Mouse (Mus musculus) liver, adult 2 months (tissue): ENCODE data around the gene Tapbp. TPM values are rescaled to one million over a fixed set of nuclear protein-coding genes. Genes with fewer than 3 reads are reported as not detected.

Experiments
- DNase-seq: peaks from one replicate; pipeline ENCODE4 v3.0.0-alpha.2; 2011; ENCODE audit warnings: low read depth, low spot score; ENCODE audit errors: extremely low read depth
- H3K27ac ChIP-seq: fragments of 200-500 bp; replicated peaks from 2 replicates; pipeline ENCODE4 v1.5.1; 2012; ENCODE audit warnings: low read depth, mild to moderate bottlenecking, control low read depth, inconsistent platforms, low read length; ENCODE audit not compliant: insufficient read depth
- H3K27me3 ChIP-seq: fragments of 200-500 bp; 2 replicates; pipeline ENCODE4 v1.6.1; 2012; ENCODE audit warnings: mild to moderate bottlenecking, moderate library complexity, low read length, inconsistent platforms; ENCODE audit not compliant: control insufficient read depth, insufficient read depth
- H3K36me3 ChIP-seq: fragments of 200-500 bp; 2 replicates; pipeline ENCODE4 v1.6.1; 2012; ENCODE audit warnings: low read length, inconsistent platforms; ENCODE audit not compliant: control insufficient read depth, insufficient read depth
- H3K4me1 ChIP-seq: fragments of 200-500 bp; 2 replicates; pipeline ENCODE4 v1.6.1; 2011; ENCODE audit warnings: low read length; ENCODE audit not compliant: control insufficient read depth, insufficient read depth
- H3K4me3 ChIP-seq: fragments of 200-500 bp; 2 replicates; pipeline ENCODE4 v1.5.1; 2011; ENCODE audit warnings: low read depth, mild to moderate bottlenecking, control low read depth, low read length, moderate library complexity; ENCODE audit not compliant: insufficient read depth
- H3K79me2 ChIP-seq: fragments of 200-500 bp; 2 replicates; pipeline ENCODE4 v1.6.1; 2012; ENCODE audit warnings: inconsistent platforms, mild to moderate bottlenecking, low read length, moderate library complexity; ENCODE audit not compliant: control insufficient read depth, insufficient read depth
- H3K9ac ChIP-seq: fragments of 200-500 bp; 2 replicates; pipeline ENCODE4 v1.6.1; 2012; ENCODE audit warnings: low read depth, mild to moderate bottlenecking, control low read depth, inconsistent platforms, low read length
- CTCF ChIP-seq: fragments of 200-500 bp; IDR thresholded peaks from 2 replicates; pipeline ENCODE4 v1.5.1; 2011; ENCODE audit warnings: low read depth, low read length, control low read depth
- POLR2A ChIP-seq: fragments of 200-500 bp; IDR thresholded peaks from 2 replicates; pipeline ENCODE4 v1.6.1; 2011; ENCODE audit warnings: low read length, control low read depth; ENCODE audit not compliant: insufficient read depth; ENCODE audit errors: extremely low read depth
- WGBS: fragments of 180-500 bp; shearing (Covaris S2); methylation state at CpG from one replicate; pipeline ENCODE4 v1.1.7; 2018; 5-methylcytosine and 5-hydroxymethylcytosine counted together
- polyA plus RNA-seq: library from polyadenylated mRNA; depleted of rRNA; stranded (reverse); fragments of >200 nt; gene quantifications from 2 replicates; pipeline ENCODE4 v1.2.3, GENCODE M21; 2012
- total RNA-seq: library from RNA; depleted of rRNA; stranded (reverse); fragments of >200 nt; gene quantifications from 2 replicates; pipeline ENCODE4 v1.2.3, GENCODE M21; 2014

Gene Tapbp
- total and polyA plus RNA-seq, 2 experiments, result 47.2 to 105 TPM

DNA sequence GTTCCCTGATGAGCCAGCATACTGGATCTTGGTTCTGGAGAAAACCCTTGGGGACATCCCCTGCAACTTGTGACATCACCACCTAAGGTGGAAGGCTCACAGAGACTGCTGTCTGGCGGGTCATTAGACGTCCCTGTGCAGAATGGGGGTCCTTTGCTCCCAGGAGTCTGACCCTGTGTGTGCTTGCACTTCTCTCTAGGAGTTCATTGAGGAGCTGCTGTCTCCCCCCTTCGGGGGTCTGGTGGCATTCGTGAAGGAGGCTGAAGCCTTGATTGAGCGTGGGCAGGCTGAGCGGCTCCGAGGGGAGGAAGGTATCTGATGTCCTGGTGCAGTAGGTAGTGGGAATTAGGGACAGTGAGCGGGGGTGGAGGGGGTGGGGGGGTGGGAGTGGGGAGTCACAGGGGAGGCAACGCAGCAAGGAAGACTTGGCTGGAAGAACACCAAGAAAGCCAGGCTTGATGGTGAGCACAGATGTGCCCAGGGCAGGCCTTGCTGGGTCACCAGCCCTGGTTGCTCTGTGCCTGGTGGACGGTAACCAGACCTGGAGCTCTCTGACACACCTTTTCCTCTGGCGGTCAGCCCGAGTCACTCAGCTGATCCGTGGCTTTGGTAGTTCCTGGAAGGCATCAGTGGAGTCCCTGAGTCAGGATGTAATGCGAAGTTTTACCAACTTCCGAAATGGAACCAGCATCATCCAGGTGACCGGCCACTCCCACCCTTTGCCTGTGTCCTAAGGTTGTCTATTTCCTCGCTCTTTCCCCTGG, 49.6 kb downstream of the Tapbp start:
- H3K79me2 ChIP-seq, result no peaks in the 10 kb centered on the region
- no peak overlapping the region for H3K27ac ChIP-seq
- WGBS, result 90% methylated on average over 17 of the region's 17 CpGs
- TF ChIP-seq CTCF, result no peak
- no peak for TF ChIP-seq POLR2A
- H3K4me1 ChIP-seq, result peaks cover 3% of the 10 kb centered on the region; the same call in 1 of the 2 replicates
- DNase-seq, result no peak
- no peak overlapping the region for H3K9ac ChIP-seq
- H3K27me3 ChIP-seq, result no peaks in the 10 kb centered on the region
- no peak overlapping the region for H3K4me3 ChIP-seq
- H3K36me3 ChIP-seq, result peaks cover 5% of the 10 kb centered on the region; the same call in 1 of the 2 replicates

DNA sequence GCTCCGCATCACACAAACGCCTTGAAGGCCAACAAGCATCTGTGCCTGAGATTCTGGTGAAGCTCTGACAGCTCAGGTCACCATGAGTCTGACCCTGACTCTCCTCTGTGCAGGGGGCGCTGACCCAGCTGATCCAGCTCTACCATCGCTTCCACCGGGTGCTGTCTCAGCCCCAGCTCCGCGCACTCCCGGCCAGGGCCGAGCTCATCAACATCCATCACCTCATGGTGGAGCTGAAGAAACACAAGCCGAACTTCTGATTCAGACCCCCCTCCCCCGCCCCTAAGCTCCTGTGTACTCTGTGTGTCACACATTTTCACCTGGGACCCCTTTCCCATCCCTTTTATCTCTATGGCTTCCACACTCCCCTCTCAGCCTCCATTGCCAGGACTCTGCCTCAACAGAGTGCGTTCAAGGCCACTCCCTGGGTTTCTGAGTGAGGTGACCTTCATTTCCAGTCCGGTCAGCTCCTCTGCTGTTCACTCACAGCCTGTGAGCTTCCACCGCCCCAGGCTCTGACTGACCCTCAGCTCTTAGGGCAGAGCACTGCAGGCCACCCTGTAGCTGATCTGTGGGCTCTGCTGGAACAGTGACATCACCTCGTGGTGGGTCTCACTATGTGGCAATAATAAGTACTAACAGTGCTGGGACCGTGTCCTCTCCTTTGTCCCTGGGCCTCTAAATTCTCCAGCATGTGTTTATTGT, 50.3 kb downstream of the Tapbp start:
- H3K4me1 ChIP-seq, result peaks cover 3% of the 10 kb centered on the region; the same call in 1 of the 2 replicates
- 85% methylated on average over 16 of the region's 16 CpGs for WGBS
- no peak overlapping the region for H3K4me3 ChIP-seq
- peaks cover 5% of the 10 kb centered on the region; the same call in 1 of the 2 replicates for H3K36me3 ChIP-seq
- H3K79me2 ChIP-seq, result no peaks in the 10 kb centered on the region
- no peak for DNase-seq
- no peaks in the 10 kb centered on the region for H3K27me3 ChIP-seq
- H3K9ac ChIP-seq, result no peak overlapping the region
- no peak overlapping the region for H3K27ac ChIP-seq
- no peak for TF ChIP-seq POLR2A
- no peak for TF ChIP-seq CTCF

DNA sequence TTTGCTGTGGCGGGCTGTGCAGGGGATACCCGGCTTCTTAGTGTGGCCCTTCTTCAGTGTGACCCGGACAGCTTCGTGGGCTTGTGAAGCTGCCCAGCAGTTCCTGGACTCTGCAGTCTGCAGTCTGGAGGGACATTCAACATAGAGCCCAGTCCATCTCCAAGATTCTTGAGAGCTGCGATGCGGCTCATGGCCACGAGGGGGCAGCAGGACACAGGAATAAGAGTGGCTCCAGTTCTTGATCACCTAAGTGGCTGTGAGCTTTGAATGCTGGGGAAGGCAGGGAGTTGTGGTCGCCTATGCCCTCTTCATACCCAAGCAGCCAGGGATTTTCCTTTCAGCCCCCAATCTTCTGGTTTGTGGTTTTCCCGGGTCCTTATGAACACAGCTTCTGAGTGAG, 52.8 kb downstream of the Tapbp start:
- peaks cover 3% of the 10 kb centered on the region; the same call in 1 of the 2 replicates for H3K4me1 ChIP-seq
- H3K36me3 ChIP-seq, result peaks cover 5% of the 10 kb centered on the region; the same call in 1 of the 2 replicates
- no peak overlapping the region for H3K27ac ChIP-seq
- TF ChIP-seq CTCF (peak; percentile 97), POLR2A (no peak)
- no peaks in the 10 kb centered on the region for H3K27me3 ChIP-seq
- no peak overlapping the region for H3K4me3 ChIP-seq
- H3K79me2 ChIP-seq, result no peaks in the 10 kb centered on the region
- DNase-seq, result peak; percentile 68
- WGBS, result 2% methylated on average over 9 of the region's 9 CpGs
- H3K9ac ChIP-seq, result no peak overlapping the region

DNA sequence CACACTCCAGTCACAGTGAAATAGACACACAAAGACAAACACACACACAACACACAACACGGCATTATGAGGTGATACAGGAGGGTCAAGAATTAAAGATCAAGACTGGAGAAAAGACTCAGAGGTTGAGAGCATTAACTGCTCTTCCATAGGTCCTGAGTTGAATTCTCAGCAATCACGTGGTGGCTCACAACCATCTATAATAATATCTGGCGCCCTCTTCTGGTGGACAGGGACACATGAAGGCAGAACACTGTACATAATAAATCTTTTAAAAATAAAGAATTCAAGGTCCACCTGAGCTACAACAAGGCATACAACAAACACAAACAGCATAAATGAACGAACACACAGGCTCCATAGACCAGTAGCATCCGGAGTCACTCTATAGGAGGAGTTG, 53.2 kb downstream of the Tapbp start:
- peak; percentile 65 for DNase-seq
- Histone ChIP-seq H3K4me3 (no peak overlapping the region), H3K27me3 (no peaks in the 10 kb centered on the region), H3K4me1 (peaks cover 3% of the 10 kb centered on the region; the same call in 1 of the 2 replicates), H3K79me2 (no peaks in the 10 kb centered on the region), H3K9ac (no peak overlapping the region), H3K27ac (no peak overlapping the region), H3K36me3 (peaks cover 5% of the 10 kb centered on the region; the same call in 1 of the 2 replicates)
- 35% methylated on average over 5 of the region's 5 CpGs for WGBS
- TF ChIP-seq POLR2A, result no peak
- TF ChIP-seq CTCF, result no peak

DNA sequence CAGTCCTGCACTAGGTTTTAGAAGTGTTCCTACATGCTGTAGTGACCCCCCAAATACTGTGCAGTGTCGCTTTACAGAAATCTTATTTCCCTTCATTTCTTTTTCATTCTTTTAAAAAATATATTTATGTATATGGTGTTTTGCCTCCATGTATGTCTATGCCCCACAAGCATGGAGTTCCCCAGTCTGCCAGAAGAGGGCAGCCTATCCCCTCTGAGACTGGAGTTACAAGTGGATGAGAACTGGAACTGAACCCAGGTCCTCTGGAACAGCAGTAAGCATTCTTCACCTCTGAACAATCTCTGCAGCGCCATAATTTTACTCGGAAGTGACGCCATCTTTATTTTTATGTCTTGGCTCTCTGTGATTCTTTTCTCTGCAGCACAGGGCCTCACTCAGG, 53.7 kb downstream of the Tapbp start:
- Histone ChIP-seq H3K79me2 (no peaks in the 10 kb centered on the region), H3K27ac (no peak overlapping the region), H3K4me1 (peaks cover 3% of the 10 kb centered on the region; the same call in 1 of the 2 replicates), H3K36me3 (peaks cover 5% of the 10 kb centered on the region; the same call in 1 of the 2 replicates), H3K9ac (no peak overlapping the region), H3K4me3 (no peak overlapping the region), H3K27me3 (no peaks in the 10 kb centered on the region)
- no peak for DNase-seq
- TF ChIP-seq POLR2A (no peak), CTCF (no peak)
- WGBS, result 88% methylated on average over 4 of the region's 4 CpGs
